Mouse (Mus musculus) hindbrain, embryonic 15.5 days (tissue): ENCODE data around the gene Uvrag. TPM values are rescaled to one million over a fixed set of nuclear protein-coding genes. Genes with fewer than 3 reads are reported as not detected.
"Not testable (repeated sequence)": the region's sequence is repeated elsewhere in the genome, so short reads cannot be mapped to it uniquely, and the experiment has no call there.

ENCODE experiments used
- ATAC-seq: fragments of 200-750 bp; cut with Nextera tagmentation; 2 replicates; pipeline ENCODE4 v1.8.0; 2017; ENCODE audit warnings: low read depth, moderate number of reproducible peaks, moderate TSS enrichment; ENCODE audit not compliant: low FRiP score
- H3K27ac ChIP-seq: fragments of 300-500 bp; sonication (generic); replicated peaks from 2 replicates; pipeline ENCODE4 v1.5.1; 2015; ENCODE audit warnings: mild to moderate bottlenecking, inconsistent platforms
- H3K27me3 ChIP-seq: fragments of 300-500 bp; sonication (generic); 2 replicates; pipeline ENCODE4 v1.6.1; 2015; ENCODE audit warnings: control low read depth, inconsistent platforms
- H3K36me3 ChIP-seq: fragments of 300-500 bp; sonication (generic); 2 replicates; pipeline ENCODE4 v1.6.1; 2015; ENCODE audit warnings: control low read depth, inconsistent platforms
- H3K4me1 ChIP-seq: fragments of 300-500 bp; sonication (generic); replicated peaks from 2 replicates; pipeline ENCODE4 v1.6.1; 2015; ENCODE audit warnings: control low read depth, inconsistent platforms
- H3K4me2 ChIP-seq: fragments of 300-500 bp; sonication (generic); 2 replicates; pipeline ENCODE4 v1.6.1; 2015; ENCODE audit warnings: moderate library complexity, mild to moderate bottlenecking, inconsistent platforms
- H3K4me3 ChIP-seq: fragments of 300-500 bp; sonication (generic); 2 replicates; pipeline ENCODE4 v1.5.1; 2015; ENCODE audit warnings: mild to moderate bottlenecking, inconsistent platforms
- H3K9ac ChIP-seq: fragments of 300-500 bp; sonication (generic); 2 replicates; pipeline ENCODE4 v1.6.1; 2015; ENCODE audit warnings: inconsistent platforms
- H3K9me3 ChIP-seq: fragments of 300-500 bp; sonication (generic); 2 replicates; pipeline ENCODE4 v1.6.1; 2016; ENCODE audit warnings: control low read depth, inconsistent platforms
- WGBS: fragments of 180-500 bp; shearing (Covaris S2); methylation state at CpG from one replicate; pipeline ENCODE4 v1.1.7; 2015; 5-methylcytosine and 5-hydroxymethylcytosine counted together
- polyA plus RNA-seq: library from polyadenylated mRNA; unstranded; fragments of >200 nt; fragmentation: Nextera tagmentation; extraction: Ambion mirVana; gene quantifications from 2 replicates; pipeline ENCODE4 v1.2.1, GENCODE M21; 2015

The Uvrag gene
- polyA plus RNA-seq, 1 experiment from 2014 or later = 16.8 TPM

- Histone ChIP-seq H3K27me3 (no peaks in the 10 kb centered on the region), H3K9me3 (no peaks in the 10 kb centered on the region), H3K4me2 (no peak overlapping the region), H3K27ac (no peak overlapping the region), H3K9ac (no peak overlapping the region), H3K36me3 (no peaks in the 10 kb centered on the region), H3K4me3 (no peak overlapping the region), H3K4me1 (no peaks in the 10 kb centered on the region)
- 75% methylated on average over 12 of the region's 12 CpGs for WGBS
- ATAC-seq = no peak
Measured at GRCm38 (mm10) chr7:98976839-98977457, 164.0 kb downstream of the Uvrag start.

- H3K4me2 ChIP-seq = no peak overlapping the region
- H3K9ac ChIP-seq = no peak overlapping the region
- no peak overlapping the region for H3K27ac ChIP-seq
- H3K36me3 ChIP-seq = no peaks in the 10 kb centered on the region
- no peaks in the 10 kb centered on the region for H3K27me3 ChIP-seq
- WGBS = 44% methylated on average over 4 of the region's 4 CpGs
- no peak for ATAC-seq
- H3K4me1 ChIP-seq = no peaks in the 10 kb centered on the region
- H3K9me3 ChIP-seq = no peaks in the 10 kb centered on the region
- H3K4me3 ChIP-seq = no peak overlapping the region
Measured at GRCm38 (mm10) chr7:98974590-98974989, 166.4 kb downstream of the Uvrag start.

GRCm38 (mm10) chr7:98970721-98971120 is 170.2 kb downstream of the Uvrag start:
- Histone ChIP-seq H3K9me3 (no peaks in the 10 kb centered on the region), H3K27me3 (no peaks in the 10 kb centered on the region), H3K36me3 (no peaks in the 10 kb centered on the region), H3K4me3 (no peak overlapping the region), H3K4me2 (no peak overlapping the region), H3K27ac (no peak overlapping the region), H3K4me1 (peaks cover 16% of the 10 kb centered on the region), H3K9ac (no peak overlapping the region)
- no peak for ATAC-seq
- 84% methylated on average over 5 of the region's 5 CpGs for WGBS

- Histone ChIP-seq H3K4me1 (peaks cover 16% of the 10 kb centered on the region), H3K36me3 (no peaks in the 10 kb centered on the region), H3K4me3 (no peak overlapping the region), H3K27me3 (no peaks in the 10 kb centered on the region), H3K4me2 (no peak overlapping the region), H3K9ac (no peak overlapping the region), H3K9me3 (no peaks in the 10 kb centered on the region), H3K27ac (no peak overlapping the region)
- WGBS = 74% methylated on average over 8 of the region's 8 CpGs
- ATAC-seq = no peak
Measured at GRCm38 (mm10) chr7:98968741-98969395, 172.1 kb downstream of the Uvrag start.

- peaks cover 16% of the 10 kb centered on the region for H3K4me1 ChIP-seq
- ATAC-seq = peak; percentile 29; the same call in 1 of the 2 replicates
- H3K4me2 ChIP-seq = peak overlapping the region; percentile 38
- no peak overlapping the region for H3K27ac ChIP-seq
- 0 out of 2 replicates have a peak overlapping the region, but pooled peaks have one; percentile 2 for H3K4me3 ChIP-seq
- 9% methylated on average over 16 of the region's 16 CpGs for WGBS
- peak overlapping the region; percentile 13; the same call in 1 of the 2 replicates for H3K9ac ChIP-seq
- H3K27me3 ChIP-seq = no peaks in the 10 kb centered on the region
- H3K9me3 ChIP-seq = no peaks in the 10 kb centered on the region
- H3K36me3 ChIP-seq = no peaks in the 10 kb centered on the region
Measured at GRCm38 (mm10) chr7:98968082-98968674, 172.8 kb downstream of the Uvrag start.

- Histone ChIP-seq H3K9ac (no peak overlapping the region), H3K4me1 (peaks cover 19% of the 10 kb centered on the region), H3K4me3 (0 out of 2 replicates have a peak overlapping the region, but pooled peaks have one; percentile 2), H3K9me3 (no peaks in the 10 kb centered on the region), H3K4me2 (peak overlapping the region; percentile 38), H3K36me3 (no peaks in the 10 kb centered on the region), H3K27me3 (no peaks in the 10 kb centered on the region), H3K27ac (no peak overlapping the region)
- ATAC-seq = peak; percentile 35; the same call in 1 of the 2 replicates
- 42% methylated on average over 7 of the region's 7 CpGs for WGBS
Measured at GRCm38 (mm10) chr7:98967672-98968071, 173.3 kb downstream of the Uvrag start.

- not testable (repeated sequence) for H3K9me3 ChIP-seq, H3K27me3 ChIP-seq, H3K4me3 ChIP-seq, H3K4me2 ChIP-seq, H3K36me3 ChIP-seq, H3K9ac ChIP-seq, ATAC-seq, H3K27ac ChIP-seq
- WGBS = 89% methylated on average over 13 of the region's 13 CpGs
- peaks cover 20% of the 10 kb centered on the region for H3K4me1 ChIP-seq
Measured at GRCm38 (mm10) chr7:98963581-98963980, 177.4 kb downstream of the Uvrag start.

- H3K9me3 ChIP-seq = no peaks in the 10 kb centered on the region
- H3K27ac ChIP-seq = no peak overlapping the region; the same call in 1 of the 2 replicates
- H3K4me2 ChIP-seq = no peak overlapping the region
- ATAC-seq = peak; percentile 82; the same call in 1 of the 2 replicates
- H3K36me3 ChIP-seq = no peaks in the 10 kb centered on the region
- H3K4me1 ChIP-seq = peaks cover 13% of the 10 kb centered on the region
- no peaks in the 10 kb centered on the region for H3K27me3 ChIP-seq
- H3K9ac ChIP-seq = no peak overlapping the region
- H3K4me3 ChIP-seq = no peak overlapping the region
- 33% methylated on average over 13 of the region's 13 CpGs for WGBS
Measured at GRCm38 (mm10) chr7:98962547-98963311, 178.2 kb downstream of the Uvrag start.

- H3K4me2 ChIP-seq = no peak overlapping the region
- H3K9ac ChIP-seq = no peak overlapping the region
- WGBS = 77% methylated on average over 11 of the region's 11 CpGs
- peaks cover 7% of the 10 kb centered on the region; the same call in 1 of the 2 replicates for H3K4me1 ChIP-seq
- no peak overlapping the region for H3K27ac ChIP-seq
- no peaks in the 10 kb centered on the region for H3K9me3 ChIP-seq
- H3K4me3 ChIP-seq = no peak overlapping the region
- H3K27me3 ChIP-seq = no peaks in the 10 kb centered on the region
- no peaks in the 10 kb centered on the region for H3K36me3 ChIP-seq
- no peak for ATAC-seq
Measured at GRCm38 (mm10) chr7:98962074-98962473, 178.9 kb downstream of the Uvrag start.

- Histone ChIP-seq H3K4me1 (peaks cover 8% of the 10 kb centered on the region; the same call in 1 of the 2 replicates), H3K27ac (no peak overlapping the region), H3K27me3 (no peaks in the 10 kb centered on the region), H3K36me3 (no peaks in the 10 kb centered on the region), H3K4me2 (no peak overlapping the region), H3K9ac (no peak overlapping the region), H3K9me3 (no peaks in the 10 kb centered on the region), H3K4me3 (no peak overlapping the region)
- ATAC-seq = no peak
- 73% methylated on average over 8 of the region's 8 CpGs for WGBS
Measured at GRCm38 (mm10) chr7:98960274-98960673, 180.7 kb downstream of the Uvrag start.

- Histone ChIP-seq H3K27me3 (no peaks in the 10 kb centered on the region), H3K9ac (no peak overlapping the region), H3K27ac (no peak overlapping the region), H3K4me2 (no peak overlapping the region), H3K36me3 (no peaks in the 10 kb centered on the region), H3K4me1 (peaks cover 11% of the 10 kb centered on the region; the same call in 1 of the 2 replicates), H3K4me3 (no peak overlapping the region), H3K9me3 (no peaks in the 10 kb centered on the region)
- ATAC-seq = no peak
- 93% methylated on average over 5 of the region's 5 CpGs for WGBS
Measured at GRCm38 (mm10) chr7:98959246-98959645, 181.7 kb downstream of the Uvrag start.
